Mouse (Mus musculus) CH12.LX (cell line): ENCODE results near the gene Rxylt1. TPM values are rescaled to one million over a fixed set of nuclear protein-coding genes. Genes with fewer than 3 reads are reported as not detected.

ENCODE experiments used
- DNase-seq: peaks from one replicate; pipeline ENCODE4 v3.0.0-alpha.2; 2013; ENCODE audit errors: extremely low read depth
- H3K27ac ChIP-seq: 2 replicates; pipeline ENCODE4 v1.5.1; 2012; ENCODE audit warnings: low read depth, mild to moderate bottlenecking, control low read depth, moderate library complexity; ENCODE audit not compliant: insufficient read depth
- H3K27me3 ChIP-seq: replicated peaks from 2 replicates; pipeline ENCODE3; 2012; ENCODE audit warnings: inconsistent platforms
- H3K36me3 ChIP-seq, 2 experiments: replicated peaks in 1 of 2; 2 replicates each; pipeline versions ENCODE3 to v1.6.1; 2012; ENCODE audit warnings: inconsistent platforms in 1 of 2, low read length in 1 of 2, mild to moderate bottlenecking in 1 of 2, mixed read lengths in 1 of 2, moderate library complexity in 1 of 2; ENCODE audit not compliant: control insufficient read depth in 1 of 2, insufficient read depth in 1 of 2
- H3K4me1 ChIP-seq, 2 experiments: 2 replicates each; pipeline ENCODE4 v1.6.1; 2012; ENCODE audit warnings: inconsistent platforms in 1 of 2, moderate library complexity in 1 of 2; ENCODE audit not compliant: insufficient read depth in 2 of 2, control insufficient read depth in 1 of 2
- H3K4me2 ChIP-seq: 2 replicates; pipeline ENCODE4 v1.6.1; 2012; ENCODE audit warnings: low read depth, mild to moderate bottlenecking, control low read depth; ENCODE audit not compliant: poor library complexity, insufficient read depth, severe bottlenecking
- H3K4me3 ChIP-seq, 3 experiments: fragments of 150-350 bp in 1 of 3; sonication (generic) in 1 of 3; replicated peaks in 1 of 3; 2 replicates each; pipeline versions ENCODE3 to v1.5.1; 2011 to 2012; ENCODE audit warnings: low read depth in 2 of 3, low read length in 2 of 3, mild to moderate bottlenecking in 2 of 3, moderate library complexity in 2 of 3, control low read depth in 1 of 3, improper control_type of control experiment in 1 of 3, inconsistent platforms in 1 of 3, mixed read lengths in 1 of 3; ENCODE audit not compliant: poor library complexity in 1 of 3
- H3K79me2 ChIP-seq: replicated peaks from 2 replicates; pipeline ENCODE4 v1.6.1; 2012; ENCODE audit warnings: mild to moderate bottlenecking, moderate library complexity; ENCODE audit not compliant: control insufficient read depth, poor library complexity, insufficient read depth, severe bottlenecking; ENCODE audit errors: extremely low read depth
- H3K9ac ChIP-seq: 2 replicates; pipeline ENCODE4 v1.6.1; 2012; ENCODE audit warnings: low read depth, mild to moderate bottlenecking, control low read depth, moderate library complexity; ENCODE audit not compliant: insufficient read depth
- H3K9me3 ChIP-seq: replicated peaks from 2 replicates; pipeline ENCODE3; 2012; ENCODE audit warnings: low read length, inconsistent platforms, mixed read lengths
- CHD1 ChIP-seq: IDR thresholded peaks from 2 replicates; pipeline ENCODE4 v1.6.1; 2012; ENCODE audit warnings: low read depth, low read length, improper control_type of control experiment, inconsistent platforms
- CTCF ChIP-seq, 2 experiments: IDR thresholded peaks in 1 of 2; conservative IDR thresholded peaks in 1 of 2; 2 replicates each; pipeline ENCODE4 v1.5.1; 2011 to 2012; ENCODE audit warnings: low read depth in 2 of 2, low read length in 2 of 2, improper control_type of control experiment in 1 of 2, inconsistent platforms in 1 of 2, mild to moderate bottlenecking in 1 of 2, moderate library complexity in 1 of 2
- ELF1 ChIP-seq: IDR thresholded peaks from 2 replicates; pipeline ENCODE4 v1.6.1; 2014; ENCODE audit warnings: low read depth, mild to moderate bottlenecking, inconsistent platforms, low read length, improper control_type of control experiment
- EP300 ChIP-seq: IDR thresholded peaks from 2 replicates; pipeline ENCODE4 v1.6.1; 2011; ENCODE audit warnings: low read length, improper control_type of control experiment
- ETS1 ChIP-seq: conservative IDR thresholded peaks from 2 replicates; pipeline ENCODE4 v1.6.1; 2012; ENCODE audit warnings: low read depth, mild to moderate bottlenecking, inconsistent platforms, low read length, improper control_type of control experiment, moderate library complexity
- GABPA ChIP-seq: IDR thresholded peaks from 2 replicates; pipeline ENCODE4 v1.6.1; 2012; ENCODE audit warnings: low read depth, low read length, improper control_type of control experiment, inconsistent platforms; ENCODE audit not compliant: insufficient replicate concordance
- HCFC1 ChIP-seq: IDR thresholded peaks from 2 replicates; pipeline ENCODE4 v1.6.1; 2012; ENCODE audit warnings: low read depth, mild to moderate bottlenecking, inconsistent platforms, low read length, improper control_type of control experiment
- JUND ChIP-seq: conservative IDR thresholded peaks from 2 replicates; pipeline ENCODE4 v1.6.1; 2011; ENCODE audit warnings: low read depth, low read length, improper control_type of control experiment
- MAFK ChIP-seq: IDR thresholded peaks from 2 replicates; pipeline ENCODE4 v1.6.1; 2011; ENCODE audit warnings: low read length, improper control_type of control experiment; ENCODE audit not compliant: insufficient replicate concordance
- MEF2A ChIP-seq: IDR thresholded peaks from 2 replicates; pipeline ENCODE4 v1.6.1; 2014; ENCODE audit warnings: low read depth, mild to moderate bottlenecking, inconsistent platforms, low read length, improper control_type of control experiment, borderline replicate concordance
- MXI1 ChIP-seq: IDR thresholded peaks from 2 replicates; pipeline ENCODE4 v1.6.1; 2011; ENCODE audit warnings: mild to moderate bottlenecking, low read depth, low read length, improper control_type of control experiment
- MYC ChIP-seq: IDR thresholded peaks from 2 replicates; pipeline ENCODE4 v1.6.1; 2011; ENCODE audit warnings: low read depth, mild to moderate bottlenecking, improper control_type of control experiment, low read length
- NRF1 ChIP-seq: IDR thresholded peaks from 2 replicates; pipeline ENCODE4 v1.6.1; 2014; ENCODE audit warnings: low read depth, mild to moderate bottlenecking, inconsistent platforms, low read length, improper control_type of control experiment, moderate library complexity
- RAD21 ChIP-seq: IDR thresholded peaks from 2 replicates; pipeline ENCODE4 v1.6.1; 2011; ENCODE audit warnings: low read depth, mild to moderate bottlenecking, low read length, improper control_type of control experiment, moderate library complexity
- RCOR1 ChIP-seq: conservative IDR thresholded peaks from 2 replicates; pipeline ENCODE4 v1.6.1; 2012; ENCODE audit warnings: low read depth, mild to moderate bottlenecking, inconsistent platforms, low read length, improper control_type of control experiment
- SMC3 ChIP-seq: IDR thresholded peaks from 2 replicates; pipeline ENCODE4 v1.6.1; 2011; ENCODE audit warnings: low read depth, low read length, improper control_type of control experiment
- TBP ChIP-seq: conservative IDR thresholded peaks from 2 replicates; pipeline ENCODE4 v1.6.1; 2011; ENCODE audit warnings: low read depth, low read length, improper control_type of control experiment
- TCF12 ChIP-seq: IDR thresholded peaks from 2 replicates; pipeline ENCODE4 v1.6.1; 2014; ENCODE audit warnings: low read depth, mild to moderate bottlenecking, inconsistent platforms, low read length, improper control_type of control experiment
- ZC3H11A ChIP-seq: IDR thresholded peaks from 2 replicates; pipeline ENCODE4 v1.6.1; 2012; ENCODE audit warnings: low read depth, mild to moderate bottlenecking, inconsistent platforms, low read length, improper control_type of control experiment
- ZKSCAN1 ChIP-seq: IDR thresholded peaks from 2 replicates; pipeline ENCODE4 v1.6.1; 2012; ENCODE audit warnings: low read depth, inconsistent platforms, low read length, improper control_type of control experiment, borderline replicate concordance
- ZMIZ1 ChIP-seq: IDR thresholded peaks from 2 replicates; pipeline ENCODE4 v1.6.1; 2012; ENCODE audit warnings: low read depth, mild to moderate bottlenecking, inconsistent platforms, low read length, improper control_type of control experiment
- ZNF384 ChIP-seq: IDR thresholded peaks from 2 replicates; pipeline ENCODE4 v1.6.1; 2012; ENCODE audit warnings: low read depth, low read length, improper control_type of control experiment, inconsistent platforms
- dilution Hi-C: fragments of 300-500 bp; cut with MboI; formaldehyde crosslinking; loops from 2 replicates; pipeline ENCODE4 v1.14.3; 2020; ENCODE audit warnings: low sequenced_read_pairs; ENCODE audit not compliant: extremely low pct_unique_long_range_greater_than_20kb, extremely low pct_ligation_motif_present
- in situ Hi-C: fragments of 300-500 bp; cut with MboI; formaldehyde crosslinking; loops from 3 replicates; pipeline ENCODE4 v1.14.3; 2019; ENCODE audit warnings: low sequenced_read_pairs, low pct_ligation_motif_present, low pct_unique_long_range_greater_than_20kb, mixed read lengths
- polyA plus RNA-seq: library from polyadenylated mRNA; unstranded; fragments of >175 nt; gene quantifications from 2 replicates; pipeline ENCODE4 v1.2.1, GENCODE M21; 2012; ENCODE audit warnings: low read depth; ENCODE audit not compliant: insufficient read length
- total RNA-seq, 2 experiments: library from RNA; depleted of rRNA; stranded (reverse); fragments of 300-350 nt in 1 of 2; fragments of >200 nt in 1 of 2; gene quantifications; 2 replicates each; pipeline ENCODE4 v1.2.3; 2012 to 2014

The Rxylt1 gene
- total and polyA plus RNA-seq, 3 experiments, result 19.5 to 78.0 (median 57.4) TPM

DNA sequence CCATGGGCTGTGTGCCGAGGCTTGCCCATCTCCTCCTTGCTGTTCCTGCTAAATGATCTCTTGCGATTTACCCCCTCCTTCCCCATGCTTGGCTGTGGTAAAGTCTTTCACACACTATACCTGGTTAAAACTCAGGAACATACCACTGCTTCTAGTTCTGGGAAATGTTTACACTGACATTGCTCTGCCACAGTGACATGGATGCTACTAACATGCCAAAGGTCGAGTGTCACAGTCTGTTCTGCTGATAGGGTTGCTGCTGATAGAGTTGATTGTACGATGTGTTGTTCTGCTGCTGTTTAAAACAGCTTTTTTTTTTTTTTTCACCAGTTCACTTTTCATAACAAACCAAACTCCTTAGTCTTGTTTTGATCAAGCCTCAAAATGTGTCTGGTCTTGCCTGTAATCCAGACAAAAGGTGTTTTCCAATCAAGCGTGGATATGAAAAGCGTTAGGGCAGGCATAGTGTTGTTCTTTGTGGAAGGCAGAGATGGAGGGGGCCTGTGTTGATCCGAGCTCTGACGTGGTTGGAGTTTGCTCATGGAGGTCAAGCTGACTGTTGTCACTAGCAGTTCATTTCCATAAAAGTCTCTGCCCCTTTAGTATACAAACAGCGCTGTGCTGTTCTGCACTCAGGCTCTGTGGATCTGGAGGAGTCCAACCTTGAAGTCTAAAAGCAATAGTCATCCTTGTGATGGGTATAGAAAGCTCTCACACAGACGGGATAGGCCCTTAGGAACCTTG lies 8.9 kb upstream of the Rxylt1 start:
- Histone ChIP-seq H3K27me3 (no peaks in the 10 kb centered on the region), H3K9me3 (no peaks in the 10 kb centered on the region), H3K4me1 (no peaks in the 10 kb centered on the region), H3K36me3 (no peaks in the 10 kb centered on the region), H3K4me2 (no peak overlapping the region), H3K9ac (no peak overlapping the region), H3K79me2 (no peaks in the 10 kb centered on the region), H3K4me3 (no peak overlapping the region), H3K27ac (no peak overlapping the region)
- TF ChIP-seq NRF1 (no peak), RCOR1 (no peak), ZKSCAN1 (no peak), ZC3H11A (no peak), MXI1 (no peak), ZMIZ1 (no peak), HCFC1 (no peak), TBP (no peak), MYC (no peak), GABPA (no peak), ELF1 (no peak), CHD1 (no peak), JUND (no peak), TCF12 (no peak), MEF2A (no peak), CTCF (conservative IDR thresholded peaks at IDR 0.05 in 1 of 2, IDR thresholded peaks at IDR 0.05 in 1 of 2; ENCODE audit: low read depth in 2 of 2, low read length in 2 of 2) (no peak), ZNF384 (no peak), MAFK (no peak), EP300 (no peak), ETS1 (no peak)
- DNase-seq, result no peak
- in situ Hi-C loops, result loop anchor here (5.0 kb wide), 1 partner anchor 421 kb away; no protein-coding TSS in a partner anchor
- dilution Hi-C loops, result no loop called here

- H3K4me2 ChIP-seq, result no peak overlapping the region
- no peaks in the 10 kb centered on the region for H3K79me2 ChIP-seq
- H3K4me1 ChIP-seq, result no peaks in the 10 kb centered on the region
- H3K9me3 ChIP-seq, result no peaks in the 10 kb centered on the region
- no peak overlapping the region for H3K4me3 ChIP-seq
- dilution Hi-C loops, result no loop called here
- DNase-seq, result peak; percentile 64
- in situ Hi-C loops, result loop anchor here (5.0 kb wide), 1 partner anchor 422 kb away; no protein-coding TSS in a partner anchor
- H3K27me3 ChIP-seq, result no peaks in the 10 kb centered on the region
- no peaks in the 10 kb centered on the region for H3K36me3 ChIP-seq
- H3K9ac ChIP-seq, result no peak overlapping the region
- TF ChIP-seq ZC3H11A (peak; percentile 26), CTCF (conservative IDR thresholded peaks at IDR 0.05 in 1 of 2, IDR thresholded peaks at IDR 0.05 in 1 of 2; ENCODE audit: low read depth in 2 of 2, low read length in 2 of 2) (peak; percentile 59 to 82), RAD21 (peak; percentile 83), ELF1 (no peak), ETS1 (no peak), SMC3 (peak; percentile 70)
- no peak overlapping the region for H3K27ac ChIP-seq
These were observed 8.2 kb upstream of the Rxylt1 start for GRCm38 (mm10) chr10:122105407-122105806.
